Mouse (Mus musculus) small intestine, adult 2 months (tissue): ENCODE results near the gene Pycr1.

ENCODE experiments used
- CTCF ChIP-seq: fragments of 200-500 bp; IDR thresholded peaks from 2 replicates; pipeline ENCODE4 v1.5.1; 2012; ENCODE audit warnings: low read depth, mild to moderate bottlenecking, control low read depth, inconsistent platforms, low read length, moderate library complexity, mixed read lengths; ENCODE audit not compliant: insufficient replicate concordance, insufficient read length; ENCODE audit errors: extremely low read depth
- POLR2A ChIP-seq: fragments of 200-500 bp; IDR thresholded peaks from 2 replicates; pipeline ENCODE4 v1.6.1; 2012; ENCODE audit warnings: low read depth, mild to moderate bottlenecking, control low read depth, inconsistent platforms, low read length, moderate library complexity

GRCm38 (mm10) chr11:120629341-120629730 lies 14.2 kb downstream of the Pycr1 start:
- no peak; the same call in 1 of the 2 replicates for TF ChIP-seq POLR2A
- no peak for TF ChIP-seq CTCF
